ENCODE assay signal across 23 mouse cellular contexts in genomic region chr19:27228254-27228653, GRCm38 (mm10). TPM values are rescaled to one million over a fixed set of nuclear protein-coding genes. Genes with fewer than 3 reads are reported as not detected.
A peak's percentile ranks its signal among the peaks of the same experiment; 100 is the strongest.
DNase-seq lines count a peak whose midpoint lies in the region; ATAC-seq and TF ChIP-seq lines count a peak whose summit lies in the region.
"Had no signal": no experiment of that assay in that cellular context is flagged by ENCODE, and none has a peak within 500 bp of the region (broad histone marks: within the 10 kb centered on the region; RNA-seq: fewer than 3 reads in every experiment).

No protein-coding gene starts in this region.

- intact Hi-C loops in left cerebral cortex, adult 2 months (cut with DNase I) = no loop called here
- intact Hi-C loops in left cerebral cortex, postnatal 25 days (cut with DNase I) = no loop called here

- DNase-seq in left cerebral cortex, adult 2 months (ENCODE audit: extremely low spot score in 1 of 2, low spot score in 2 of 2) = no peak
- DNase-seq in left cerebral cortex, postnatal 25 days (ENCODE audit: low spot score in 2 of 2) = no peak
- DNase-seq in lung, postnatal 25 days (ENCODE audit: low spot score) = peak; percentile 10
- DNase-seq in lung, adult 2 months = no peak
- DNase-seq: adrenal gland, adult 8-10 months; adrenal gland, postnatal 25 days; cerebellum, adult 11-12 months; cerebellum, adult 8-10 months; cerebellum, postnatal 10 days; cerebellum, postnatal 36 days; gastrocnemius, postnatal 10 days; gastrocnemius, postnatal 36 days; heart, adult 11 months had no signal

- WGBS in lung, adult 2 months = 71% methylated on average over 1 of the region's 1 CpGs

- H3K4me1 ChIP-seq in lung, adult 2 months (ENCODE audit: control insufficient read depth, insufficient read depth, low read length) = peaks cover 5% of the 10 kb centered on the region
- H3K4me1 ChIP-seq: hindbrain, embryonic 12.5 days had no signal

- peak; percentile 58 for ATAC-seq in granulocyte monocyte progenitor cell, adult 5-6 weeks (replicated peaks; ENCODE audit: poor library complexity, severe bottlenecking)
- ATAC-seq in megakaryocyte-erythroid progenitor cell, adult 5-6 weeks (replicated peaks; ENCODE audit: low FRiP score, low TSS enrichment, poor library complexity, severe bottlenecking) = no peak
- ATAC-seq: activated CD4-positive, CD25-positive, alpha-beta regulatory T cell, adult 4 months; CD4-positive, CD25-positive, alpha-beta regulatory T cell, adult 4 months; forebrain, embryonic 13.5 days; forebrain, embryonic 16.5 days had no signal

- no peak overlapping the region for H3K4me3 ChIP-seq in left cerebral cortex, adult 2 months
- no peak overlapping the region for H3K4me3 ChIP-seq in lung, adult 2 months (replicated peaks; ENCODE audit: extremely low read depth, low read depth, low read length)
- H3K4me3 ChIP-seq: forebrain, embryonic 10.5 days; forebrain, embryonic 13.5 days; hindbrain, embryonic 12.5 days; hindbrain, embryonic 15.5 days had no signal

- no peak for TF ChIP-seq CTCF in left cerebral cortex, adult 2 months (IDR thresholded peaks at IDR 0.05)
- TF ChIP-seq CTCF in lung, adult 2 months (IDR thresholded peaks at IDR 0.05; ENCODE audit: insufficient read depth, low read length) = no peak

- peak overlapping the region; percentile 45; the same call in 1 of the 2 replicates for H3K27ac ChIP-seq in left cerebral cortex, adult 2 months
- H3K27ac ChIP-seq: forebrain, embryonic 10.5 days; forebrain, embryonic 13.5 days; hindbrain, embryonic 12.5 days; hindbrain, embryonic 15.5 days had no signal

- TF ChIP-seq POLR2A in lung, adult 2 months (IDR thresholded peaks at IDR 0.05; ENCODE audit: borderline replicate concordance, extremely low read depth, low read depth, low read length) = no peak

RNA-seq across cellular contexts. Expression of gene Vldlr, which starts 12.0 kb away (rescaled TPM):
- 10 to 100 TPM; 55.9 to 59.0 TPM for total RNA-seq in left cerebral cortex, adult 2 months (2021)
- total RNA-seq in left cerebral cortex, postnatal 25 days (2021) = 10 to 100 TPM; 61.8 to 63.1 TPM
- 23.2 and 31.2 TPM in 2 replicates for polyA plus RNA-seq in lung, adult 2 months (2012; rRNA removed)
- 0.37 and 0.53 TPM in 2 replicates for total RNA-seq in granulocyte monocyte progenitor cell, adult 5-6 weeks (2014; fragmentation: Nextera tagmentation)
- 0.57 and 2.2 TPM in 2 replicates for total RNA-seq in granulocyte monocyte progenitor cell, adult 5-6 weeks (2017)
- total RNA-seq in megakaryocyte-erythroid progenitor cell, adult 5-6 weeks (2014; fragmentation: Nextera tagmentation) = not detected in 2 replicates
- 0.72 TPM in 1 of 2 replicates, not detected in the other for total RNA-seq in megakaryocyte-erythroid progenitor cell, adult 5-6 weeks (2017)
- total RNA-seq: MEL had no signal
- polyA plus RNA-seq: activated CD4-positive, CD25-positive, alpha-beta regulatory T cell, adult 4 months; CD4-positive, CD25-positive, alpha-beta regulatory T cell, adult 4 months had no signal

Comparison
In these comparisons a context has a peak if more than half of its experiments do, and no peak if none do; other contexts are left out.
1. RNA of gene Vldlr, which starts 12.0 kb away (total RNA-seq): 61.8 to 63.1 TPM in left cerebral cortex, postnatal 25 days and 55.9 to 59.0 TPM in left cerebral cortex, adult 2 months; 0.37 to 2.2 TPM in granulocyte monocyte progenitor cell, adult 5-6 weeks and 0.72 TPM in megakaryocyte-erythroid progenitor cell, adult 5-6 weeks; every median in the first group is over 10 times any median in the second.